Mouse (Mus musculus): ENCODE data around the gene Coq8a. TPM values are rescaled to one million over a fixed set of nuclear protein-coding genes. Genes with fewer than 3 reads are reported as not detected.

The Coq8a gene
- total and polyA plus RNA-seq, 2 experiments from 2014 or later, result 148 to 231 TPM

DNA sequence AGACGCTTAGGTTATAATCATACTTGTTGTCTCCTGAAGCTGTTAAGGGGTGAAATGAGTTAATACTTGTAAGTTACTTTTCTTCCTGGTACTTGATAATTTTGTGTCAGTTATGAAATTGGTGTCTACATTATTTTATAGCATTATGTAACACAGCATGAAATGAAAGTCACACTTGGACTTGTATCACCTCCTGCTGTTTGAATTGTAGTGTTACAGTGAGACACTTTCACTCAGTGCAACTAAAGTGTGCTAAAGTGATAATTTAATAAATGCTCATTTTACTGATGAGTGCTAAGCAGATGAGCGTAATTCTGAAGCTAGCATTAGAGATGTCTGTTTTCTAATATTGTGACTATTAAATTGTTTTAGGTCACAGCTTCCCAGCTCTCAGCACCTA is 58.4 kb downstream of the Coq8a start:
- Histone ChIP-seq H3K4me2 (ENCODE audit: low read depth, low read length) (no peak overlapping the region), H3K27me3 (ENCODE audit: control insufficient read depth, insufficient read depth, low read length) (no peaks in the 10 kb centered on the region), H3K27ac (ENCODE audit: low read depth) (no peak overlapping the region), H3K4me3 (ENCODE audit: low read depth, low read length) (no peak overlapping the region), H3K9me3 (replicated peaks; ENCODE audit: control insufficient read depth, low read length) (no peaks in the 10 kb centered on the region), H3K36me3 (replicated peaks; ENCODE audit: control insufficient read depth, insufficient read depth, low read length) (peaks cover 62% of the 10 kb centered on the region), H3K4me1 (ENCODE audit: control insufficient read depth, insufficient read depth) (no peaks in the 10 kb centered on the region), H3K9ac (replicated peaks; ENCODE audit: low read depth, low read length) (no peak overlapping the region)
- ATAC-seq (ENCODE audit: insufficient read depth, low read depth) (no peak), DNase-seq (ENCODE audit: low spot score) (no peak)
- TF ChIP-seq EP300 (IDR thresholded peaks at IDR 0.05; ENCODE audit: low read depth) (no peak), CTCF (IDR thresholded peaks at IDR 0.05; ENCODE audit: low read depth) (no peak)
- WGBS, result 87% methylated on average over 2 of the region's 2 CpGs

DNA sequence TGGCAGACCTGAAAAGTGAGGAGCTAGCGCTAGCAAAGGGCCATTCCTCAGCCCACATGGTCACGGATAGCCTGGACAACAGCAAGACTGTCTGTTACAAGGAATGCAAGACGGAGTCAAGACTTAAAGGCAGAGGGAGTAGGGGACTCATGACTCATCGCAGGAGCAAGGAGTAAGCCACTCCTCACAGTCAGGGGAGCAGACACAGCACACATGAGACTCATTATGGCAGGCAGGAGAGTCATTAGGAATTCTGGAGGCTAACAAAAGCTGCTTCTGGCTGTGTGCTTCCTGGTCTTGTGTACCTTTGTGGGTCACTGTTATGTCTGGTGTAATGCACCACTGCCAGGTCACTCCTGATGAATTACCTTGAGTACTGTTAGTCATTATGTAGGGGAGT is 60.2 kb downstream of the Coq8a start:
- WGBS, result 80% methylated on average over 4 of the region's 4 CpGs
- Histone ChIP-seq H3K9me3 (replicated peaks; ENCODE audit: control insufficient read depth, low read length) (no peaks in the 10 kb centered on the region), H3K4me1 (ENCODE audit: control insufficient read depth, insufficient read depth) (no peaks in the 10 kb centered on the region), H3K4me2 (ENCODE audit: low read depth, low read length) (no peak overlapping the region), H3K9ac (replicated peaks; ENCODE audit: low read depth, low read length) (no peak overlapping the region), H3K27ac (ENCODE audit: low read depth) (no peak overlapping the region), H3K36me3 (replicated peaks; ENCODE audit: control insufficient read depth, insufficient read depth, low read length) (peaks cover 60% of the 10 kb centered on the region), H3K4me3 (ENCODE audit: low read depth, low read length) (no peak overlapping the region), H3K27me3 (ENCODE audit: control insufficient read depth, insufficient read depth, low read length) (no peaks in the 10 kb centered on the region)
- TF ChIP-seq EP300 (IDR thresholded peaks at IDR 0.05; ENCODE audit: low read depth), result no peak
- TF ChIP-seq CTCF (IDR thresholded peaks at IDR 0.05; ENCODE audit: low read depth), result no peak
- no peak for ATAC-seq (ENCODE audit: insufficient read depth, low read depth)
- DNase-seq (ENCODE audit: low spot score), result no peak

DNA sequence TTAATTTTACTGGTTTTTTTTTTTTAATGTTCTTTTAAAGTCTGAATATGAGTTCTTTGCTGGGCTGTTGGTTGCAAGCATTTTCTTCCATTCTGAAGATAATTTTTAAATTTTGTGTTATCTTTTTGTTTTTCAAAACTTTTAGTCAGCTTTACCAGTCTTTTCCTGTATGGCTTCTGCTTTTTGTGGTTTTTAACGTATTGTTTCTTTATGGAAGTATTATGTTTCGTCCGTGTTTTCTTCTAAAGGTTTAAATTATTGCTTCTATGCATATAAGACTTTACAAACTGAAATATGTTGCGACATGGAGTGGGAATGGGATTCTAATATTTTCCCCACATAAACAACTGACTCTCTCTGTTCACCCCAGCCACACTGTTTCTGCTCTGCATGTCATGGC is 67.2 kb downstream of the Coq8a start:
- Histone ChIP-seq H3K9ac (replicated peaks; ENCODE audit: low read depth, low read length) (no peak overlapping the region), H3K4me3 (ENCODE audit: low read depth, low read length) (no peak overlapping the region), H3K27ac (ENCODE audit: low read depth) (no peak overlapping the region), H3K4me2 (ENCODE audit: low read depth, low read length) (no peak overlapping the region), H3K9me3 (replicated peaks; ENCODE audit: control insufficient read depth, low read length) (no peaks in the 10 kb centered on the region), H3K27me3 (ENCODE audit: control insufficient read depth, insufficient read depth, low read length) (no peaks in the 10 kb centered on the region), H3K36me3 (replicated peaks; ENCODE audit: control insufficient read depth, insufficient read depth, low read length) (peaks cover 24% of the 10 kb centered on the region), H3K4me1 (ENCODE audit: control insufficient read depth, insufficient read depth) (no peaks in the 10 kb centered on the region)
- WGBS, result 91% methylated on average over 4 of the region's 4 CpGs
- no peak for ATAC-seq (ENCODE audit: insufficient read depth, low read depth)
- TF ChIP-seq EP300 (IDR thresholded peaks at IDR 0.05; ENCODE audit: low read depth), result no peak
- TF ChIP-seq CTCF (IDR thresholded peaks at IDR 0.05; ENCODE audit: low read depth), result no peak
- no peak for DNase-seq (ENCODE audit: low spot score)

DNA sequence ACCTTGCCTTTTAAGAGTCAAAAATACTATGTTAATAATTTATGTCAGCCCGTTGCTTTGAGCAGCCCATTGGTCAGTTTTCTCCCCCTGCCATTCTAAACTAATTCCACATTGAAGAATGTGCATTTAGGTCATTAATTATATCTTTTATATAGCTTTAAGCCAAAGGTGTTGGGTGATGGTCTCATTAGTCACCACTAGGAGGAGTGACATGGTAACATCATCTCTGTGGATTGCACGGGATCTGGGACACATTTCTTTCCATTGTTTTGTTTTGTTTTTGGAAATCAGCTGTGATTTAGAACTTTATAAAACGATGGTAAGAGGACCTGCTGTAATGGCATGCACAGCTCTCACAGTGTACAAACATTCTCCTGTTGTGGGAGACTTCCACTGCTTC is 68.0 kb downstream of the Coq8a start:
- TF ChIP-seq EP300 (IDR thresholded peaks at IDR 0.05; ENCODE audit: low read depth) (no peak), CTCF (IDR thresholded peaks at IDR 0.05; ENCODE audit: low read depth) (no peak)
- Histone ChIP-seq H3K9me3 (replicated peaks; ENCODE audit: control insufficient read depth, low read length) (no peaks in the 10 kb centered on the region), H3K4me3 (ENCODE audit: low read depth, low read length) (no peak overlapping the region), H3K4me2 (ENCODE audit: low read depth, low read length) (no peak overlapping the region), H3K36me3 (replicated peaks; ENCODE audit: control insufficient read depth, insufficient read depth, low read length) (peaks cover 16% of the 10 kb centered on the region), H3K27me3 (ENCODE audit: control insufficient read depth, insufficient read depth, low read length) (no peaks in the 10 kb centered on the region), H3K4me1 (ENCODE audit: control insufficient read depth, insufficient read depth) (no peaks in the 10 kb centered on the region), H3K9ac (replicated peaks; ENCODE audit: low read depth, low read length) (no peak overlapping the region), H3K27ac (ENCODE audit: low read depth) (no peak overlapping the region)
- DNase-seq (ENCODE audit: low spot score) (no peak), ATAC-seq (ENCODE audit: insufficient read depth, low read depth) (no peak)
- 48% methylated on average over 3 of the region's 3 CpGs for WGBS

DNA sequence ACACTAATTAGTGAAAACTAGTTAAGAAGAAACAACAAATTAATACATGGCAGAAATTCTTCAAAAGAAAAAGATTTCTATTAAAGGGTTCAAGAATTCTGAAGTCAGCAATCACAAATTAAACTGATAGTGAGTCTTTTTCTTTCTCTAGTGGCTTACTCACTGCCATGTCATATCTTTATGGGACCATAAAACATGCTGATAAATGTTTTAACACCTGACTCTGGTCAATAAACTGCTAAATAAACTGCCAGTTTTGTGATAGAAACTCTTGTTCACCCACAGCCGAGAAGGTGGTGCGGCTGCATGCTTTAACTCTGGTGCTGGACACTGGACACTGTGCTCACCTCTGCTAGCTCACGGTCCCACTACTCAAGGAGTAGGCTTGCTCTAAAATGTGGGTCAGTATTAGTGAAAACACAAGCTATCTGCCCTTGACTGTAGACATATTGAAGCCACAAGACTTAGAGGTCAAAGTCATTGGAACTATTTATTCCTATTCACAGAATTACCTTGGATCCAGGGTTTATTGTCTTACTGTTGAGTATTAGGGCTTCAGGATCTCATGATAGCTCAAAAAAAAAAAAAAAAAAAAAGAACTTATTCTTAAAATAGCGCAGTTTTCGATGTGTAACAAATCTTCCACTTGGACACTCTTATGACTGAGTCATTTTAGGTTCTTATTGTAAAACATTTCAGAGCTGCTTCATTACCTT is 71.2 kb downstream of the Coq8a start:
- ATAC-seq (ENCODE audit: insufficient read depth, low read depth), result no peak
- TF ChIP-seq EP300 (IDR thresholded peaks at IDR 0.05; ENCODE audit: low read depth) (no peak), CTCF (IDR thresholded peaks at IDR 0.05; ENCODE audit: low read depth) (no peak)
- H3K36me3 ChIP-seq (replicated peaks; ENCODE audit: control insufficient read depth, insufficient read depth, low read length), result peaks cover 5% of the 10 kb centered on the region; the same call in 1 of the 2 replicates
- no peak overlapping the region for H3K27ac ChIP-seq (ENCODE audit: low read depth)
- no peak overlapping the region for H3K9ac ChIP-seq (replicated peaks; ENCODE audit: low read depth, low read length)
- H3K4me3 ChIP-seq (ENCODE audit: low read depth, low read length), result no peak overlapping the region
- no peak for DNase-seq (ENCODE audit: low spot score)
- no peak overlapping the region for H3K4me2 ChIP-seq (ENCODE audit: low read depth, low read length)
- H3K27me3 ChIP-seq (ENCODE audit: control insufficient read depth, insufficient read depth, low read length), result no peaks in the 10 kb centered on the region
- no peaks in the 10 kb centered on the region for H3K9me3 ChIP-seq (replicated peaks; ENCODE audit: control insufficient read depth, low read length)
- WGBS, result 84% methylated on average over 5 of the region's 5 CpGs
- H3K4me1 ChIP-seq (ENCODE audit: control insufficient read depth, insufficient read depth), result no peaks in the 10 kb centered on the region

DNA sequence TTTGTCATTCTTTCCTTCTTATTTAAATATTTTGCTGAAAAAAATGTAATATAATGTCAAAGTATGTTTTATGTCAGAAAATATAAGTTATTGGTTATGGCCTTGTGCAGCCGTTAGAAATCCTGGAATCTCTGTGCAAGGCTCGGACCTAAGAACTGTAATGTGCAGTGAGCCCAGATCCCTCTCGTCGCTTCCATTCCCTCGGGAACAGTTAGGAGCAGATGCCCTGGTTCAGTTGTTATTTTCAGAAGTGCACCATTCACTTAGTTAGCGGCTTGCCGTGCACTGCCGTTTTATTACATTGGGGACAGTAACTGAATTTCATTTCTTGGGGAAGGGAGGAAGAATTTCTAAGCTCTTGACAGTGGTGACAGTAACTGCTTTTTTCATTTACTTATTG is 81.2 kb downstream of the Coq8a start:
- Histone ChIP-seq H3K9ac (replicated peaks; ENCODE audit: low read depth, low read length) (no peak overlapping the region), H3K4me1 (ENCODE audit: control insufficient read depth, insufficient read depth) (no peaks in the 10 kb centered on the region), H3K27me3 (ENCODE audit: control insufficient read depth, insufficient read depth, low read length) (no peaks in the 10 kb centered on the region), H3K9me3 (replicated peaks; ENCODE audit: control insufficient read depth, low read length) (no peaks in the 10 kb centered on the region), H3K4me2 (ENCODE audit: low read depth, low read length) (no peak overlapping the region), H3K36me3 (replicated peaks; ENCODE audit: control insufficient read depth, insufficient read depth, low read length) (peaks cover 13% of the 10 kb centered on the region; the same call in 1 of the 2 replicates), H3K27ac (ENCODE audit: low read depth) (no peak overlapping the region), H3K4me3 (ENCODE audit: low read depth, low read length) (no peak overlapping the region)
- 73% methylated on average over 8 of the region's 8 CpGs for WGBS
- DNase-seq (ENCODE audit: low spot score) (no peak), ATAC-seq (ENCODE audit: insufficient read depth, low read depth) (no peak)
- no peak for TF ChIP-seq EP300 (IDR thresholded peaks at IDR 0.05; ENCODE audit: low read depth)
- no peak for TF ChIP-seq CTCF (IDR thresholded peaks at IDR 0.05; ENCODE audit: low read depth)
